ENCODE assay signal across 17 mouse cellular contexts in the genomic region with DNA sequence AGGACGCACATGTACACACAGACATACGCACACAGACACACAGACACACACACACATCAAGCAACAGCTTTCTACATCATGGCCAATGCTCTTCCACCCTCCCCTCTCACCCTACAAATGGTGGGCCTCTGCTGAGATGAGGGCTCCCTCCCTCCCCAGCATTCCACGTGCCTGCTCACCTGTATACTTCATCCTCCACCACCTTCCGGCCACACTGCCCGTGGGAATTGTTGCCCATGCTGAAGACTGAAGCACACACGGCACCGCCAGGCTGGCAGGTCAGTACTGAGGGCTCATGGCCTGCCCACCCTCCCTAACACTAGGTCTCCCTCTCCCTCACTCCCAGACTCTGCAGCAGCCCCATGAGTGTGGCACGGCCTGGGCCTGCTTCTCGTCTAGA.
"Had no signal": no experiment of that assay in that cellular context is flagged by ENCODE, and none has a peak within 500 bp of the region (broad histone marks: within the 10 kb centered on the region; RNA-seq: fewer than 3 reads in every experiment).

No protein-coding gene starts in this region.

- H3K4me3 ChIP-seq: intestine, embryonic 15.5 days; left cerebral cortex, adult 2 months; liver, embryonic 13.5 days; neural tube, embryonic 12.5 days; neural tube, embryonic 15.5 days; stomach, embryonic 15.5 days had no signal

- H3K9ac ChIP-seq: intestine, embryonic 15.5 days; liver, embryonic 13.5 days; neural tube, embryonic 12.5 days; neural tube, embryonic 15.5 days; stomach, embryonic 15.5 days had no signal

- H3K4me1 ChIP-seq: intestine, embryonic 15.5 days; liver, embryonic 13.5 days; neural tube, embryonic 12.5 days; stomach, embryonic 15.5 days had no signal

- DNase-seq: kidney, adult 2 months; layer of hippocampus, postnatal 36 days; liver, embryonic 13.5 days; lung, adult 2 months; lung, postnatal 14 days; lung, postnatal 4 days; midbrain, embryonic 14.5 days; right cerebral cortex, adult 18-20 months; right cerebral cortex, postnatal 14 days; right cerebral cortex, postnatal 4 days; thymus, postnatal 25 days had no signal

- H3K4me2 ChIP-seq: intestine, embryonic 15.5 days; liver, embryonic 13.5 days; midbrain, embryonic 11.5 days; neural tube, embryonic 12.5 days; neural tube, embryonic 15.5 days; stomach, embryonic 15.5 days had no signal

- ATAC-seq: intestine, embryonic 15.5 days had no signal

- H3K27me3 ChIP-seq: intestine, embryonic 15.5 days; liver, embryonic 13.5 days; neural tube, embryonic 12.5 days; neural tube, embryonic 15.5 days; stomach, embryonic 15.5 days had no signal

- H3K9me3 ChIP-seq: intestine, embryonic 15.5 days; liver, embryonic 13.5 days; neural tube, embryonic 12.5 days; neural tube, embryonic 15.5 days; stomach, embryonic 15.5 days had no signal

- H3K27ac ChIP-seq: intestine, embryonic 15.5 days; left cerebral cortex, adult 2 months; liver, embryonic 13.5 days; neural tube, embryonic 12.5 days; neural tube, embryonic 15.5 days; stomach, embryonic 15.5 days had no signal
